Mouse (Mus musculus): ENCODE data around the gene Thegl.
"Not testable (repeated sequence)": the region's sequence is repeated elsewhere in the genome, so short reads cannot be mapped to it uniquely, and the experiment has no call there.

Thegl gene

DNA sequence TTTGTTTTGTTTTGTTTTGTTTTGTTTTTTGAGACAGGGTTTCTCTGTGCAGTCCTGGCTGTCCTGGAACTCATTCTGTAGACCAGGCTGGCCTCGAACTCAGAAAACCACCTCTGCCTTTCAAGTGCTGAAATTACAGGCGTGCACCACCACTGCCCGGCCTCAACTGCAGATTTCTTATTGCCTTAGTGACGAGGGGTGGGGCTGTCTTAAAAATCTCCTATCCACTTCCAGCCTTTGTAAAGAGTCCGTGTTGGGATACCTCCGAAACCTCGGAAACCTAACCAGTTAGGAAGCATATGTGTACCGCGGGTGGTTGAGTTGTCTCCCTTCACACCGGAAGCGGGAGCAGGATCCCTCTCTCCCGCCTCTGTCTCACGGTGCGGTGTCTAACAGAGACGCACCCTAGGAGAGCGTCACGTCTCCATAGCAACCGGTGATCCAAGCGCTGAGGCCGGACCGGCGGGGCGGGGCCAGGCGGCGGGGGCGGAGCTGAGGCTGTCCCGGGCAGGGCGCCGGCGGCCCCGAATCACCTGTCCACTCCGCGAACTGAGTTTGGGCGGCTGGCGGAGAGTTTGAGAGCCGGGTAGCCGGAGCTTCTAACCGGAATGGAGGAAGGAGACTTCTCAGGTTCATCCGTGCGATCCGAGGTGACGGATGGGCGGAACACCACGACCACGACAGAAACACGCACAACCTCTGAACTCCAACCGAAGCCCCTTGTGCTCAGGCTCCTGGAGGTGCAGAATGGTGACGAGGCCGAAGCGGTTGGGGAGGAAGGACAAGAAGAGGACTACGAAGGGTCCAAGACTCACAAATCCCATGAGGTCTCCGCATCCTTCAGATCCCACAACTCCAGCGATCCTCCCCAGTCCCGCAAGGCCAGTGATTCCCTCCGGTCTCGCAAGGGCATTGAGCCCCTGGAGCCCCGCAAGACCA, at the start of gene Thegl:
Gene Thegl, plus strand, starts transcription at position 480 of the 939 bp plus-strand sequence.
- DNase-seq: peak; percentile 80

- no peak for DNase-seq
These were observed 46.6 kb upstream of the Thegl start for GRCm38 (mm10) chr5:76969250-76969649.

DNA sequence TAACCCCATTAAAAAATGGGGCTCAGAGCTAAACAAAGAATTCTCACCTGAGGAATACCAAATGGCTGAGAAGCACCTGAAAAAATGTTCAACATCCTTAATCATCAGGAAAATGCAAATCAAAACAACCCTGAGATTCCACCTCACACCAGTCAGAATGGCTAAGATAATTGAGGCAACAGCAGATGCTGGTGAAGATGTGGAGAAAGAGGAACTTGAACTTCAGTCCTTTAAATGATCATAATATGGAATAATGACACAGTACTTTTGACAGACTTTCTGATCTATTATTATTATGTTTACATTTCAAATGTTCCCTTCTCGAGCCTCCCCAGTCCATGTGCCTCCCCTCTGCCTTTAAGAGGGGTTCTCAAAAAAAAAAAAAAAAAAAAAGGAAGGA, 44.7 kb upstream of the Thegl start:
- not testable (repeated sequence) for DNase-seq

GRCm38 (mm10) chr5:76973488-76973887, 42.3 kb upstream of the Thegl start:
- no peak for DNase-seq

- peak; percentile 10 for DNase-seq
These were observed 41.6 kb upstream of the Thegl start for GRCm38 (mm10) chr5:76974207-76974553.

GRCm38 (mm10) chr5:76974554-76975285, 41.1 kb upstream of the Thegl start, which contains the start of gene Srp72:
Gene Srp72, plus strand, starts transcription at chr5:76974683.
- peak; percentile 81 for DNase-seq

DNA sequence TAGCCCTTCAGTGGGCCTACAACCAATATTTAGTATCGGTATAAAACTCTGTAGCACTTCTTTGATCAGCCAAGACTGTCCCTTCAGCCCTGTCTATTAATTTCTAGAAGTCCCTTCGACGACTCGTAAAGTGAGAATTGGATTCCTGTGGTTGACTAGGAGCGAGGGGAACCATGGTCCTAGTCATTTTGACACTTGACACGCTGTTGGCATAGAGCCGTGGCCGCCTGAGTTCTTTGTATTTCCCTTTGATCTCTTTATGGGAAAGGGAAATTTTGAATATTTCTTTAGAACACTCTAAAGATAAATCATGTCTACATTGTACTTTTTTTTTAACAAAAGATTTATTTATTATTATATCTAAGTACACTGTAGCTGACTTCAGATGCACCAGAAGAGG, 40.1 kb upstream of the Thegl start:
- DNase-seq: no peak

- DNase-seq: no peak
These were observed 31.8 kb upstream of the Thegl start for GRCm38 (mm10) chr5:76984015-76984414.

- DNase-seq: no peak
These were observed 25.0 kb upstream of the Thegl start for GRCm38 (mm10) chr5:76990789-76991188.

- no peak for DNase-seq
These were observed 22.5 kb upstream of the Thegl start for GRCm38 (mm10) chr5:76993174-76993814.

- DNase-seq: peak; percentile 30
These were observed 17.4 kb upstream of the Thegl start for GRCm38 (mm10) chr5:76998416-76998815.

- no peak for DNase-seq
These were observed 14.6 kb upstream of the Thegl start for GRCm38 (mm10) chr5:77001192-77001591.

- DNase-seq: no peak
These were observed 11.6 kb upstream of the Thegl start, which contains the start of gene Arl9 for GRCm38 (mm10) chr5:77004051-77004821. Gene Arl9, plus strand, starts transcription at chr5:77004055.

DNA sequence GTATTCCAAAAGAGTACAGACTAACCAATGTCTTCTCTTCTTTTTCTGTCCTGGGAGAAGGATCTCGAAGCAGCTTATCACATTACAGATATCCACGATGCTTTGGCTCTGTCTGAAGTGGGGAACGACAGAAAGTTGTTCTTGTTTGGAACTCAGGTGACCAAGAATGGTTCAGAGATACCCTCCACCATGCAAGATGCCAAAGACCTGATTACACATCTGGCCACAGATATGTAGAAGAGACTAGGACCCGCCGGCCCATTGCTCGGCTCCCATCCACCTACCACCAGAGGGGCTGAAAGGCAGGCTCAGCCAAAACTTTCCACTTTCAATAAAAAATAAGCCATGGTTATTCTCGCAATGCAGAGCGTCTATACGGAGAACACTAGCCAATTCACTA, 5.5 kb upstream of the Thegl start:
- DNase-seq: no peak

GRCm38 (mm10) chr5:77011082-77011481, 4.7 kb upstream of the Thegl start:
- DNase-seq: no peak

- no peak for DNase-seq
These were observed 2.7 kb upstream of the Thegl start for GRCm38 (mm10) chr5:77013171-77013570.

DNA sequence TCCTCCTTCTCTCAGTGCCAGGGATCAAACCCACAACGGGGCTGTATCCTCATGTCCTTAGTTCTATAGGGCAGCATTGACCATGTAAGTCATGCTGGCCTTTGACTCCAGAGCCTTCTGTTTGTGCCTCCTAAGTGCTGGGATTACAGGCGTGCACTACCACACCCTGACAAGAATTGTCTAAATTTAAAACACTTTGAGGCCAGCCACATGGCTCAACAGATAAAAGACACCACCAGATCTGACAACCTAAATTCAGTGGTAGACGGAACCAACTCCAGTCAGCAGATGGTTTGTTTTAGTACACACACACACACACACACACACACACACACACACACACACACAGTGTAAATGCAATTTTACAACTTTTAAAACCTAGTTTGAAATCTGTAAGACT, 12.2 kb downstream of the Thegl start:
- no peak for DNase-seq

GRCm38 (mm10) chr5:77029735-77030134, 13.9 kb downstream of the Thegl start:
- DNase-seq: peak; percentile 15

- DNase-seq: not testable (repeated sequence)
These were observed 19.3 kb downstream of the Thegl start for GRCm38 (mm10) chr5:77035101-77035500.

- DNase-seq: no peak
These were observed 22.6 kb downstream of the Thegl start for GRCm38 (mm10) chr5:77038451-77038850.

DNA sequence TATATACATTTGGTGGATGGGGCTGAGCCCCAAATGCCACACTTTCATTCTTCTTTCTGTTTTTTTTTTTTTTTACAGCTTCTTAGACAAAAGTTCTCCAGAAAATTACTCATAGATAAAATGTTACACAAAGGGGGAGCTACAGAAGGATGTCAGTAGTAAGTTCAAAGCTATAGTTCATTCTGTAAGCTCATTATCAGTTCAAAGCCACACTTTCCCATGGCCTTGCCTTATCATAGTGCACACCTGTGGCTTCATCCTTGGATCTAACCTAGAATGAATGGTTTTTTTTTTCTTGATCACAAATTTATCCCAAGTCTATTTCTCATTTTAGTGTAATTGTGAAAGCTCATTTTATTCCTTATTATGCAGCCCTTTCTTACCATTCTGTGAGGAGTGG, 23.6 kb downstream of the Thegl start:
- no peak for DNase-seq

DNA sequence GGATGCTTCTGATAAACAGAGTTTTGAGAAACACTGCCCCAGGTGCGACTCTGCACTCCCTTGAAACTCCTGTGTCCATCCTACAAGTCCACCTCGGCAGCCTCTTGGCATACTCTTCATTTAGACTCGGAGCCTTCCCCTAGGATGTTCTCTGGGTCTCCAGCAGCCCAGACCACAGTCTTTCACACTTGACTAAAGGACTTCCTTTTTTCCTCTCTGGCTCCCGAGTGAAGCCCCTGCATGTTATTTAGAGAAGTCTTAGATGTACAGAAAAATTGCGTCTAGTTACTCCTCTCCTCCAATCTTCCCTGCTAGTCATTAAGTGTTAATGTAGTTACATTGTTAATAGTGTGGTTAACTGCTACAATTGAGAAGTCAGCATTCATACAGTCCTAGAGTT, 28.5 kb downstream of the Thegl start:
- no peak for DNase-seq

GRCm38 (mm10) chr5:77052616-77053015, 36.8 kb downstream of the Thegl start:
- DNase-seq: no peak
